Mouse (Mus musculus) layer of hippocampus, adult 9-11 months (tissue): Measurements from ENCODE around the gene Sec11a.
"Not testable (repeated sequence)": the region's sequence is repeated elsewhere in the genome, so short reads cannot be mapped to it uniquely, and the experiment has no call there.

Experiments
- DNase-seq: peaks from one replicate; pipeline ENCODE4 v3.0.0; 2022

Sec11a gene

GRCm38 (mm10) chr7:80947445-80948350, at the start of gene Sec11a:
Gene Sec11a (minus strand): TSS chr7:80947780.
- peak; percentile 96 for DNase-seq

DNA sequence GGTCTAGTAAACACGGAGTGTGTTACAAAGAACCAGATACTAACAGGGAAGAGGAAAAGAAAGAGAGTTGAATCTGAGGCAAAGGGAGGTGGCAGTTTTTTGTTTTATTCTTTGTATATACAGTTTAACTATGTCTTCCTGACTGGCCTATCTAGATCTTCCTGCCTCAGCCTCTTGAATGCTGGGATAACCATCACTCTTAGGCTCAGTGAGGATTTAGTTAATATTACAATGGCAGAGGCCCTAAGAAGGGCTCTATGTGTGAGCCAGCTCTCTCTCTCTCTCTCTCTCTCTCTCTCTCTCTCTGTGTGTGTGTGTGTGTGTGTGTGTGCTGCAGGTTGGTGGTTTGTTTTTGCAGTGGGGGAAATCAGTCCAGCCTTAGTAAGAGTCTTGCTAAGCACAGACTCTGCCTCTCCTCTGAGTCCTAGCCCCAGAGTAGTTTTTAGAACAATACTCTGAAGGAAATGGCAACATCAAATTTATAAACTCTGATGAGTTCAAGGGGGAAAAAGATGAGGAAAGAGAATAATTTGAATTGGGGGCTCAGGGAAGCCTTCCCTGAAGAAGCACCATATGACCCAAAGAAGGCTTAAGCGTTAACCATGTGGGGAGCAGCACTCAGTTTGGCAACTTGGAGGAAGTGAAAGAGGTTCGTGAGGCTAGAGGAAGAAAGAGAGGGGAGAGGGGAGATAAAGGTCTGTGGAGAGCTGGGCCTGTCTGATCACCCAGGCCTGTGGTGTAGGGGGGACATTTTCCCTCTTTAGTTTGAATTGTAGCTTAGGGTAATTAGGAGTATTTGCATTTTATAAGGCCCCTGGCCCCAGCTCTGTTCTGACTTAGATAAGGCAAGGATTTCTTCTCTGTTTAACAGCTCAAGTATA, 47.9 kb upstream of the Sec11a start:
- no peak for DNase-seq

GRCm38 (mm10) chr7:80994663-80995005, 47.1 kb upstream of the Sec11a start:
- DNase-seq, result no peak

DNA sequence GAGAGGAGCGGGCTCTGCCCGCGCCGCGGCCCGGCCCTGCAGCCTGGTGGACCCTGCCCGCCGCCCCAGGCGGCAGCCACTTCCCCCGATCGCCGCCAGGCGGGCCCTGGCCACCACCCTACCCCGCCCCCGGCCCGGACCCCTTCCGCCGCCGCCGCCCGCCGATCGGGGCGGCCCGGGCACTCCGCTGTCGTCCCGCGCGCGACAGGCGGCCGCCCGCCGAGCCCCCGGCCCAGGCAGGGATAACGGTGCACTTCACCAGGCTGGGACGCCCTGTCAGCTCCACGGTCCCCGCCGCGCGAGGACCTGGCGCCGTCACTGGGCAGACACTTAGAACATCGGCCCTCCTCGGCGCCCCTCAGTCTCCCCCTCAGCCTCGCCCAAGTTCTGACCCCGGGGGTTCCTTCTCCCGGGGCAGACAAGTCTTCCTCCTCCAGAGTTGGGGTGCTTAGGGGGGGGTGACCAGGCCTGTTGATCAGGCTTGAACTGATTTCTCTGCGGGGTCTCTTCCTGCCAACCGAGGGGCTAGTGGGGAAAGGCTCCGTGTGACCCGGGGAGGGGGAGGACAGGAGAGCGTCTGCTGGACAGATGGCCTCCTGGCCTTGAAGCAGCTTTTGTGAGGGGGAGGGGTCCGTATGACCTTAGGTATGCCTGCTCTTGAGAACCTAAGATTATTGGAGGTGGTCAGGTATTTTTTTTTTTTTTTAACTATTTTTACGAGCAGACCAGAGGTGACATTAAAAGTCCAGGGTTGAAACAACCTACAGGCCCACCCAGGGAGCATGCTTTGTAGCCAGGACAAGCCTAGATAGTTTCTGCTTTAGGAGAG, 46.5 kb upstream of the Sec11a start:
- no peak for DNase-seq

DNA sequence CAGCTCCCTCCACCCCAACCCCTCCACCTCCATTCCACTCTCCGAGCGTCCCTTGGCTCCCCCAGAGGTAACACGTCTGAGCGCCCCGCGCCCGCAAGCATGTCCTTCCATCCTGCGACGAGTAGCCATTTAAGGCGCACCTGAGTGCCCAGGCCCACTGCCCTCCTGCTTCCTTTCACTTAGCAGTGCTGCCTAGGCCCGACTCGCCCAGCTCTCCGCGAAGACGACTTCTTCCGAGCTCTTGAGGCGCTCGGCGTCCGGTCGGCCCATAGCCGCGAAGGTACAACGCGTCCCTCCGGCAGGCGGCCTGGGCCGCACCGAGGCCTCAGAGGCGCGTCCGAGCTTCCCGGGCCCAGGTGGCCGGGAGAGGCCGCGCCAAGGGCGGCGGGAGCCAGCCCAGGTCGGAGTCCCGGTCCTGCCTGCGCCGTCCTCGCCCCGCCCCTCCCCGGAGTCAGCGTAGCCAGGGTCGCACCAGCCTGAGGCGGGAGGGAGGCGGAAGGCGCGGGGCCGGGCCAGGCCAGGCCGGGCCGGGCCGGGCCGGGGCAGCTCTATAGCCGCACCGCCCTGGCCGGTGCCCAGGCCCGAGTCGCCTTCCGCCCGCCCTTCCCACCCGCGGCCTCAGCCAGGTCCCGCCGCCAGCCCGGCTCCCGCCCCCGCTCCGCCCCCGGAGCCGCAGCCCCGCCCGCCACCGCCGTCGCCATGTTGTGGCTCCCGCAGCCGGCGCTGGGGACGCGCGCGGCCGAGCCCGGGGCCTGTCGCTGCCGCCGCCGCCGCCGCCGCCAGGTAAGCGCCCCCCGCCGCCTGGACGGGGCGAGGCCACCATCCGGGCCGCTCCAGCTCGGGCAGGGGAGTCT, 45.6 kb upstream of the Sec11a start, which contains the start of gene Zfp592:
Gene Zfp592, plus strand, starts transcription at position 702 of the 854 bp plus-strand sequence.
- DNase-seq, result peak; percentile 62

DNA sequence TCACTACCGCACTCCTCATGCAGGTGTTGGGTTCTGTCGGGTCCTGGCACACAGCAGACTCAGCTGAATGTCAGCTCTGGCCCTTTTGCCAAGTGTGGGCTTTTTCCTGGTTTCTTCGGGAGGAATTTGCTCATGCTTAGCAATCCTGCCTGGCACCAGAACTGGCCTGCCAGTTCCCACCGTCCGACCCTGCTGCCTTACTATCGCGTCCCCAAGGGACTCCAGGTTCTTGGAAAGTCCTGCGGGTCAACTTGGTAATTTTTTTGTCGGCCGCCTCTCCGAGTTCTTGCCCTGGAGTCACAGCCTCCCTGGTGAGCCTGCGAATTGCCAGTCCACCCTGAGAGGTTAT, 45.0 kb upstream of the Sec11a start:
- DNase-seq, result no peak

- DNase-seq, result no peak
These were observed 44.5 kb upstream of the Sec11a start for GRCm38 (mm10) chr7:80992063-80992462.

DNA sequence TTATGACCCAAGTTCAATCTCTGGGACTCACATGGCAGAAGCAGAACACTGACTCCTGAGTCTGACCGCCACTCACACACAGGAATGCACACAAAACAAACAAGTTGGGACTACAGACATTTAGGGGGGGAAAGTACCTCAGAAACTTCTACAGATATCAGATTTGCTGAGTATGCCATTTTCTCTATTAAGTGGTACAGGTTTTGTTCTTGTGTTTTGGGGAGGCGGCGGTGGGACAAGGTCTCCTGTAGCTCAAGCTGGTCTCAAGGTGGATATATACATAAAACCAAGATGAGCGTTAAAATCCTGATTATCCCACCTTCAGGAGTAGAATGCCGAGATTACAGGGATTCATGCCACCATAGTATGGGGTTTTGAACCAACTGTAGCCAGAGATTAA, 44.0 kb upstream of the Sec11a start:
- no peak for DNase-seq

DNA sequence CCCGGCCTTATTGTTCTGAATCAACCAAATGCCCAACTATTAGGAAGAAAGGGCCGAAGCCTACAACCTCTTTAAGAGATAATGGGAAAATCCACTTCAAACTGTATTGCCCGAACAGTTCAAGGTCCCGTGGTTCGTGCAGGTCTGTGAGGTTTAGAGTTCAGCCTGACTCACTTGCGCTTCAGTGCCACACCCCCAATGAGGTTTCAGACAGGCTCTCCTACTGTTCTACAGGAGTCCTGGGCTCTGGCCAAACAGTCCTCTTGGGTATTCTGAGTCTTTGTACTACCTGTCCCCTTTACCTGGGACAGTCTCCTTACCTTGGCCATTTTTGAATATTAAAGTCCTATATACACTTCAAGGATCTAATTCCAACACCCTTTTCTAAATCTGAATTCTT, 42.7 kb upstream of the Sec11a start:
- no peak for DNase-seq

DNA sequence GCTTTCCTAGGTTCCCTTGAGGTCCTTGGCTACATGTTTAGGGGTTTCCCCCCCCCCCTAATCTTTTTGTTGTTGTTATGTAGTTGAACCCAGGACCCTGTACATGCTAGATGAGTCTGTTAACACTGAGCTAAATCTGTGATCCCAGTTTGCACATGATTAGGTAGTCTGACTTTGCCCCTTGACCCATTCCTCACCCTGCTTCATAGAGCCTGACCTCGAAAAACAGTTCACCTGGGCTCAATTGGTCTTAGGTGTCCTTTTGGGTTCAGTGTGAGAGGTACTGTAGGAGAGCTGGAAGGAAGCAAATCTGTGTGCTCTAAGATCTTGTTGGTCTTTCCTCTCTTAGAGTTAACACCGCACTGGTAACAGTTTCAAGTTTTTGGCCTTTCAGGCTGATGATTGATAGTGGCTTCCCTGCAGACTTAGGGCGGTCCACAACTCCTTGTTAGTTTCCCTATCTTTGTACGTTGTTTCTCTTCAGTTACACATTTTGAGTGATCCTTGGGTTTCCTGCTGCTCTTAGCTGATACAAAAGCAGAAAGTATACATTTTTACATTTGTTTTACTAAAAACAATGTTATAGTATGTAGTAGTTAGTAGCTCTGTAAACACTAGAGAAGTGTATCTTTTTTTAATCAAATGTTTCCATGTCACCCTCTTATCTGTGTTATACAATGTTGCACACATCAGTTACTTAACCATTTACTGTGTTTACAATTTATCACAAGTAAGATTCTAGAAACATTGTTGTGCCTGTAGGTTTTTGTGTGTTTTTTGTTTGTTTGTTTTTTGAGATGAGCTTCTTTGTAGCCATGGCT, 40.4 kb upstream of the Sec11a start:
- no peak for DNase-seq

- no peak for DNase-seq
These were observed 39.0 kb upstream of the Sec11a start for GRCm38 (mm10) chr7:80986458-80987187.

DNA sequence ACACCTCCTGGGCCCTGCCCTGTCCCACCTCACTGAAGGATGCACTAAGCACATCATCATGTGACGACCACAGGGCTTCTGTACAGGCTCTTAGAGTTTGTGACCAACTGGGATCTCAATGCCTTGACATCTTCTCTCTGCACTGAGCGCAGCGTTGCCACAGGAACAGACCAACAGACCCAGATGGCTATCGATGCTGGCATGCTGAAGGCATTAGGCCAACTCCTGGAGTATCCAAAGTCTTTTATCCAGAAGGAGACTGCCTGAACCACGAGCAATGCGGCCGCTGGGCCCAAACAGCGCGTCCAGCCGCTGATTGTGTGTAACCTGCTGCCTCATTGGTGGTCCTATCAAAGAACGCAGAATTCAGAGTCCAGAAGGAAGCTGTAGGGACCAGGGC, 33.0 kb upstream of the Sec11a start:
- DNase-seq, result no peak

DNA sequence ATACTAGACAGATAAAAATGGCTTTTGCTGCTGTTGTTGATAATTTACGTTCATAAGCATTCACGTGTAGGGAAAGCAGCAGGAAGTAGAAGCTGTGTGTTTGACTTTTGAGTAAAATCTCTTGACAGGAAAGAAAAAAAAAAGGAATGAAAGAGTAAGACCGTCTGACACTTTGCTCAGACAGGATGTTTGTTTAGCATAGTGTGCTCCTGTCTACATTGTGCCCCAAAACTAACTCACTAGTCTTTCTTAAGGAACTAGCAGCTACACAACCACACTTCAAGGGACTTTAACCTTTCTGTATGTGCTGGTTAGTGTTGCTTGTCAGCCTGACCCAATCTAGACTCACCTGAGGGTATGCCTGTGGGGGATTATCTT, 26.0 kb upstream of the Sec11a start:
- DNase-seq, result not testable (repeated sequence)

DNA sequence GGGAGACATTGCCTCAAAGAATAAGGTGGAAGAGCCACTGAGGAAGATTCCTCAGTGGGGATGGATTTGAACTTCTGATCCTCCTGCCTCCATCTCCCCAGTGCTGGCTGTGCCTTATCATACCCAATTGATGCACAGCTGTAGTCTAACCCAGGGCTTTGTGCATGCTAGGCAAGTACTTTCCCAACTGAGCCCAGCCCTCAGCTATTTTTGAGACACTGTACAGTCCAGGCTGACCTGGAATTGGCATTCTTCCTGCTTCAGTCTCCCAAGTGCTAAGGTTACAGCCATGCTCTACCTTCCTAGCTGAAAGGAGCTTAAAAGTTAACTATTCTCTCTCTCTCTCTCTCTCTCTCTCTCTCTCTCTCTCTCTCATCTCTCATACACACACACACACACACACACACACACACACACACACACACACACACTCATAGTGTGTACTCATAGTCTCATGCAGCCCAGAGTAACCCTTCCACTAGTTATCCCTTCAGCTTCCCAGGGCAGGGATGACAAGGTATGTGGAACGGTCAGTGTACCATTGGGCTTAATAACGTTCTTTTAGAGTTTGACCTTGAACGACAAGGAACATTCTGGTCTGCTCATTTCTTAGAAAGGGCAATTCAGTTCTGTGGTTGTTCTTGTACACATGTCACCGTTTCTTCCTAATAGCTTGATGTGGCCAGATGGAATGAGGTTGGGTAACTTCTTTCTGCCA, 25.5 kb upstream of the Sec11a start:
- not testable (repeated sequence) for DNase-seq

DNA sequence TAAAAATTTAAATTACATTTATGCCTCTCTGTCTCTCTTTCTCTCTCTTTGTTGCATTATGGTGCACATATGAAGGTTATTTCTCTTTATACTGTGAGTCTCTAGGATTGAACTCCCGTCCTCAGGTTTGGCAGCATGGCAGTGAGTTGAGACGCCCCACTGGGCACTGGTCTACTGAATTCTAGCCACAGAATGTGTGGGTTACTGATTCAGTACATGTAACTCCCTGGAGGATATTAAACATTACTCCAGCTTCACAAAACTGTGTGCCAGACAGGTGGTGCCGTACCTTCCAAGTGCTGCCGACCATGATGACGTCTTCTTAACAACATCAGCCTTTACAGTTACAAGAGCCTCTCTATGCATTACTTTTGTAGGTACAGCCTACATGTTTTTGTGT, 24.5 kb upstream of the Sec11a start:
- DNase-seq, result no peak

- DNase-seq, result no peak
These were observed 23.8 kb upstream of the Sec11a start for GRCm38 (mm10) chr7:80971419-80971818.

GRCm38 (mm10) chr7:80970913-80971312, 23.3 kb upstream of the Sec11a start:
- DNase-seq, result no peak

- DNase-seq, result no peak
These were observed 15.2 kb upstream of the Sec11a start for GRCm38 (mm10) chr7:80962799-80963198.

GRCm38 (mm10) chr7:80959003-80959402, 11.4 kb upstream of the Sec11a start:
- DNase-seq, result no peak

DNA sequence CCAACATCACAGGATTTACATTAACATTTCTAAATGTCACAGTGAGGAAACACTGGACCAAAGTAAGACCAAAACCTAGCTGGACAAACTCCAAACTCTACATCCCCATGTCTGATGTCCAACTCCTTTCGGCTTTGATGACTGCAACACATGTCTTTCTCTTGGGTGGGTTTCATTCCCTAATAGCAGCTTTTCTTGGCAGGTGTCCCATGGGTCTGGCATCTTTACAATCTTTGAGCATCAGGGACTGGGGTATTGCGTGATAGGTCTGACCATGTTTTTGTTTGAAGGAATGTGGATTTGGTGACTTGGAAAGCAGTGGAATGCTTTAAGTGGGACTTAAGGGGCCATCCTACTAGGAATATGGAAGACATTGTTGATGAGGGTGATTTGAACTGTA, 9.3 kb upstream of the Sec11a start:
- no peak for DNase-seq
